Mouse (Mus musculus) lung, adult 18-20 months (tissue): ENCODE results near the gene Fam178b.
"Not testable (repeated sequence)": the region's sequence is repeated elsewhere in the genome, so short reads cannot be mapped to it uniquely, and the experiment has no call there.

ENCODE experiments used
- DNase-seq, 2 experiments: peaks; one replicate each; pipeline ENCODE4 v3.0.0; 2022; ENCODE audit warnings: mixed read lengths in 2 of 2

Fam178b gene

DNA sequence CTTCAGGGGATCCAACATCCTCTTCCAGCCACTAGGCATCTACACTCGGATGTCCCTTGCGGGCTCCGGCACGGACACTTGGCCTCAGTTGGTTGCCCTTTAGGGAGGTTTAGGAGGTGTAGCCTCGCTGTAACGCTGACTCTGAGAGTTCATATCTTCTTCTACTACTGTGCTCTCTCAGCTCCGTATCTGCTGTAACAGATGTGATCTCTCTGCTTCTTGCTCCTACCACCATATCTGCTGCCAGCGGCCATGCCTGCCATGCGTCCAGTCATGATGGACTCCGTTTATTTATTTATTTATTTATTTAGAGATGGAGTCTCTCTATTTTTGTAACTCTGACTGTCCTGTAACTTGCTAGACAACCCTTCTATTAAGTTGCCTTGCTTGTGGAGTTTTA lies 11.7 kb downstream of the Fam178b start:
- no peak for DNase-seq

DNA sequence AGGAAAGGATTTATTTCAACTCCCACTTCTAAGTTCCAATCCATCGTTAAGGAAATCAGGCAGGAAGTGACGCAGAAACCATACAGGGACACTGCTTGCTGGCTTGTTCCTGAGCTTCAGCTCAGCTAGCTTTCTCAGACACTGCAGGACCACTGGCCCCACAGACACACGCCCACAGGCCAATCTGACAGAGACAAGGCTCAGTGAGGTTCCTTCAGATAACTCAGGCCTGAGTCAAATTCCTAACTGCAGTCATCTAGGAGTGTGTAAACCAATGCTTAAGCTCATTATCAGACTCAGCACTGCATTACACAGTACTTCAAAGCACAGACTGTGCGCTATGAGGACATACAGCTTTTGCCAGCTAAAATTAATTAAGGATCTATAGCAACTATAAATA lies 12.7 kb downstream of the Fam178b start:
- DNase-seq: no peak

DNA sequence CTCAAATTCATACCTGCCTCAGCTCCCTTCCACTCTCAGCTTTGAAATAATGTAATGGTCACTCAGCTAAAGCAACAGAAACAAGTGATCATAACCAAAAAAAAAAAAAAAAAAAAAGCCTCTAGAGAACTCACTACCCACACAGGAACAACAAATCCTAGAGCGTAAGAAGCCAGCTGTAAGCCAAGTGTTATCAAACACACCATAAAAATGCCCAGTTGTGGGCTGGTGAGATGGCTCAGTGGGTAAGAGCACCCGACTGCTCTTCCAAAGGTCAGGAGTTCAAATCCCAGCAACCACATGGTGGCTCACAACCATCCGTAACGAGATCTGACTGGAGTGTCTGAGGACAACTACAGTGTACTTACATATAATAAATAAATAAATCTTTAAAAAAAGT lies 15.0 kb downstream of the Fam178b start:
- DNase-seq: not testable (repeated sequence)

DNA sequence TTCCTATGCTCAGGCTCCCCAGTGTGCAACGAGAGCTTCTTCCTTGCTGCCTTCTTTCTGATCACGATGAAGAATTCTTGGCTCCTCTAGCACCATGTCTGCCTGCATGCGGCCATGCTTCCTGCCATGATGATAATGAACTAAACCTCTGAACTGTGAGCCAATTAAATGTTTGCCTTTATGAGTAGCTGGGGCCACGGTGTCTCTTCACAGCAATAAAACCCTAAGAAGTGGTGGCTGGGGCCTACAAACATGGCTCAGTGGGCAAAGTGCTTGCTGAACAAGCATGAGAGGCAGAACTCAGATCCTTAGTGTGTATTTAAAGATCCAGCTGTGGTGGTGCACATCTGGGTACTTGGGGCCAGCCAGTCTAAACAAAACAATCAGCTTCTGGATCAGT lies 17.0 kb downstream of the Fam178b start:
- DNase-seq: no peak

DNA sequence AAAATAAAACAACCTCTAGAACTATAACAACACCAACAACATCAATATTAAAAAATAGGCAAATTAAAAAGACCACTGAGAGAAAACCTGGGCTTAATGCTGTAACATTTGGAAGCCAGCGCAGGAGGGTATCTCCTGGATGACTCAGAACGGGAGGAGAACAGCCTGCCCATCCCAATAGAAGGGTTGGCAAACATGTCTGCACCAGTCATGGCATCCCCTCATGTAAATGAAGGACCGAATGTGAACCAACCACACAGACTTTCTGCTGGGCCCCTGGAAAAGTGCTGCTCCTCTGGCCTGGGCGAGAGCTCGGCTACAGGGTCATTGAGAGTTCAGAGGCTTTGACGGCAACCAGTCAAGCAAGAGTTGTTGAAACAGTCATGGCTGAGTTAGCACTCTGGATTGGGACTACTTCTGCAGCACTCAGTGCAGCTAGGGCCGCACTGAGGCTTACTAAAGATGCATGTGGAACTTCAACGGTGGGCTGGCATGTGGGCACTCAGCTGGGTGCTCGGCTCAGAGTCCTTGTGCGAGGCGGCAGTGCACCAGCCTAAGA lies 17.7 kb downstream of the Fam178b start:
- DNase-seq: no peak

DNA sequence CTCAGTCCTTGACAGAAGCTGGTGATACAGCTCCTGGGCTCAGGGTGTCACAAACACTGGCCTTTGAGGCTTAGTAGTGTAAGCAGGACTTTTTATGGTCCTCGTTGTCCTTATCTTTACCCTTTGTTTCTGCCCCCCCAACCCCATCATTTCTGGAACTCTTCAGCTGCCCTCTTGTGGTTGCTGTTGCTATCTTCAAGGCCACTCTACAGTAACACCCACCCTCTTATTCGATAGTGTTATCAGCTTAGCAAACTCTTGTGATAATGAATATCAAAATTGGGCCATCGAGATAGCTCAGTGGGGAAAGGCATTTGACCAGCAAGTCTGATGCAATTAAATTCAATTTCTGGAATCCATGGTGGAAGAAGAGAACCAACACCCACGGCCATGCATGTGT lies 18.5 kb downstream of the Fam178b start:
- DNase-seq: peak in 1 of 2 experiments; percentile 12

DNA sequence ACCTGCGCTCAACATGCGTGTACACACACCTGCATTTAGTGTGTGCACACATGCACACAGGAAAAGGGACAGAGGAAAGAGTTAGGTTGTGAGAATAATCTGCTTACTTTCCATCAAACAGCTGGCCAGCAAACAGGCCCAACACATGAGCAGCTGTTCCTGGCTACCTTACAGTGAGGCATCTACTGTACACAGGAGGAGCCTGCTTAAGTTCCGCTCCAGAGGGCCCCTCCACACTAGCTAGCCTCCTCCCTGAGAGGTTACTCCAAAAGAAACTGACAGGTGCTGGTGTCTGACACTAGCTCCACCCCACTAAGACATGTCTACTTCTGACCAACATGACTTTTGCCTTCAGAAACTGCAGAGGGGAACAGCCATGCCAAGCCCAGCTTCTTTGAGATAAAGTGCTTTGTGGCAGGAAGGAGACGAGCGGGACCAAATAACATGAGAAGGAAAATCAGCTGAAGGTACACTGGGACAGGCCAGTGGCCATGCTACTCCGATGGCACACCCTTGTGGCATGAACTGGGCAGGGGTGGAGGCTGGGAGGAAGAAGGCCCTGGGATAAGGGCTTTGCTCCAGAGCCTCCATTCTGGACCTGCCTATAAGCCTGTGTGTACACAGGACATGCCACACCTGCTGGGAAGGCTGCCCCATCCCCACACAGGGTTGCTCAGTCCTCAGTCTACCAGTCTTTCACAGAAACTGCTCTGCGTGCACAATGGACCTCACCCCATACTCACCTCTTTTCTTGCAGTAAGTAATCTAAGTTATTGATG lies 24.2 kb downstream of the Fam178b start:
- DNase-seq: no peak

DNA sequence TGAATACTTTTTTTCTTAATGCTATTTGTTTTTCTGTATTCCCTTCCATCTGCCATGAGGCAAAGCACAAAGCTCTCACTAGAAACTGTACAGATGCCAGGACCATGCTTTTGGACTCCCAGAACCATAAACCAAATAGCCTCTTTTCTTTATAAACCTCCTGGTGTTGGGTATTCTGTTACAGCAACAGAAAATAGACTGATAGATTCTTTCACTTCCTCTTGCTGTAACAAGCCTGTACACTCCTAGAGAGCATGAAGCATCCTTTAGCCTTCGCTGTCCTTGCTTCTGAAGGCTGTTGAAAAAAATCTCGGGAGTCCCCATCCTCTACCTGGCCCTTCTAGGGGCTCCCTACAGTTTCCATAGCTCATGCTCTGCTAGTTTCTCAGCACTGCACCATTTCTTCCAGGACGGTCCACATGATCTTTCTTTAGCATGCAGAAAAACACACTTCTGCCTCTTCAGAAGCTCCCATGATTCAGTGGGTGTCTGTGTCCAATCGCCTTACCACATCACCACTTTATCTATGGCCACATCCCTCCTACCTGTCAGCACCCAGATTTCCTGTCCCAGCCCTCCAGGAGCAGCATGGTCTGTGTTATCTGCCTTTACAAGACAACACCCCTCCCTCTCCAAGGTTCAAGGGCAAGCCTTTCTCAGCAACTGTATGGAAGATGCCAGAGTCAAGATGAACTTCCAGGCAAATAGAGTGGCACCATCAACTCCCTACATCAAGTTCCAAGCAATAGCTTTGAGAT lies 25.1 kb downstream of the Fam178b start:
- DNase-seq: no peak

DNA sequence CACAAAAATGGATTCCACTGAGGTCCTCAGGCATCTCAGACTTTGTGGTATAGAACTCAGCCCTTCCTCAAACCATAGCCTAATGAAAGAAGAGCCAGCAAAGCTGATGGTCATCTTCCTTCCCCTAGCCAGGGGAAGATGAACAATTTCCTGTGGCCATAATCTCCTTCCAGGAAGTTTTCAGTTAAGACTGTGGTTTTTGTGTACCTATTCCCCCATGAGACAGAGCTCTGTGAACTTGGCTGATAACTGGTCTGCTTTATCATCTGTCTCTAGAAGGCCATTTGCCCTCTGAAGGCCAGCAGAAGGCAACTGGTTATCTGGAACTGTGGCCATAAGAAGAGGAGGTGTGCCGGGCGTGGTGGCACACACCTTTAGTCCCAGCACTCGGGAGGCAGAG lies 26.8 kb downstream of the Fam178b start:
- DNase-seq: no peak

DNA sequence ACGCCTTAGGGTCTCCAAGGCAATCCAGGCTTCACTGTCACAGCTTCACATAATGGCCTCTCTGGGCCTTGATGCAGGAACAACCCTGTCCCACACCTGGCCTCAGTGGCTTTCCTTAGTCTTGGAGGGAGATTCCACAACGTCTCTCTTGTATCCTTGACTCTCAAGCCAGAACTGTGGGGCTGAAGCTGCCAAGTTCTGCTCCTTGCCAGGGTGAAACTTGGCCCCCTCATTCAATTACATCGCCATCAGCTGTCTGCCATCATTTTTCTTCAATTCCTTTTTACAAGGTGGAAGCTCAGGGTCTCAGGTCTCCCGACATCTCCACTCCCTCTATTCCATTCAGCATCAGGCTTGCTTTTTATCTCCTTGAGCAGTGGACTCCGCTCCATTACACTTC lies 27.9 kb downstream of the Fam178b start:
- DNase-seq: no peak

DNA sequence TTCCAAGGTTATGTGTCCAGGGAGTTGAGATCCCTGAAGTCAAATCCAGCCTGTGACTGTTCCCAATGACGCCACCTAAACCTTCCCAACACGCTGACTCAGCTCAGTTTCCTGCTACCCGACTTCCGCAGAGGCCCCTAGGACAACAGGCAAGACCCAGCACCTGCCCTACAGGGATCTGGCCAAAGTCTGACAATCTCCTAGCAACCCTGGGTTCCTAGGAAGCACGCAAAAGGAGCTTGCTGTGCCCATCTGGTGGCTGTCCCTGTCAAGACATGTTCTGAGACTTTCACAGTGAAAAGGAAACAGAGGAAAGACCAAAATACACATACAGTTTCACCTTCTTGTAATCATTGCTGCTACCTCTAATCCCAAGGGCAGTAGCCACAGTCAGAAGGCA lies 35.4 kb downstream of the Fam178b start:
- no peak for DNase-seq

DNA sequence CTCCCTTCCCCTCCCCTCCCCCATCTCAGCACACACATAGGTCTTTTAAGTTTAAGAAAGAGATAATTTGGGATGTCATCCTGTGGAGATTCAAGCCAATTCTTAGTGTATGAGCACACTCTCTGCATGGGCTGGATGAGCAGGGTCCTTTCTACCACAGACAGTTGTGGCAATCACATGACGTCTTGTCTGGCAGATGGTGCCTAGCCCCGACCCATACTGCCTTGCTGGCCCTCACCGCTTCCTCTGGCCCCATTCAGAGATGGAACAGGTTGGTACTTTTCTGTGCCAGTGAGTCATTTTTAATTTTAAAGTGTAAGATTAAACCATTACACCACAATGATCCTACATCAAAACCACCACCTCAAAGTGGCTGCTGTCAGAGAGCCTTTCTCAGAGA lies 36.7 kb downstream of the Fam178b start:
- DNase-seq: no peak

DNA sequence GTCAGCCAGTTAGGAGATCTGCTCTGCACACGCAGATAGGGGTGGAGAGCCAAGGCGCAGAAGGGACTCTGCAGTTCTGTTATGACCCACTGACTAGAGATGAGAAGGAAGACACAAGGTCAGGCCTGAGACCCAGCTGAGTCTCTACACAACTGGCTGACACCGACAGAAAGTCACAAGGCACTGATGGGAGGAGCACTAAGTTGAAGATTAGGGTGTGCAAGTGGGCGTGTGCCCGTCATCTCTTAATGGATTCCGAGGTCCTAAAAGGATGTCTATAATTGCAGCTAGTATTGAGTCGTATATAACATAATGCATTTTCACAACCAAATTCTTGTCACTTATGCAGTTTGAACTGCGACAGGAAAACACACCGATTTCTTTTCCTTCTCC lies 38.4 kb downstream of the Fam178b start:
- no peak for DNase-seq

DNA sequence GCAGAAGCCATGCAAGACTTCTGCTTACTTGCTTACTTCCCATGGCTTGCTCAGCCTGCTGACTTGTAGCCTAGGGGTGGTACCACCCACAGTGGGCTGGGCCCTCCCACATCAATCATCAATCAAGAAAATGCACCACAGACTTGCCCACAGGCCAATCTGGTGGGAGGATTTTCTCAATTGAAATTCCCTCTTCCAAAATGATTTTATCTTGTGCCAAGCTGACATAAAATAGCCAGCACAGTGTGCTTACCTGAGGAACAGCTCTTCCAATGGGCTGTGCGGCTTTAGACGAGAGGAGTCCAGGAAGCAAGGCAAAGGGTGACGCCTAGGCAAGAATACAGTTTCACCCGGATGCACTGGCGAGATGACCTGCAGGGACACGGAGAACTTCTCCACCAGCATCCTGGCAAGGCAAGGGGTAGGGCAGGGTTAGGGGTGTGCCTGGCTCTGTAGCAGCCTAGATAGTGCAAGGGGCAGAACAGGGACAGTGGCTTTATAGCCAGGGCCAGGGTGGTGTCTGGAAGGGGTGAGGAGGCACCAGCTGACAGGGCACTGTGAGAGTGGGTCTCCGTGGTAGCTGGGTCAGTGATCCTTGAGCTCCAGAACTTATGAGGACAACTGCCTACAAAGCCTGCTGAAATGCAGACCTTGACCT lies 38.9 kb downstream of the Fam178b start:
- DNase-seq: no peak

DNA sequence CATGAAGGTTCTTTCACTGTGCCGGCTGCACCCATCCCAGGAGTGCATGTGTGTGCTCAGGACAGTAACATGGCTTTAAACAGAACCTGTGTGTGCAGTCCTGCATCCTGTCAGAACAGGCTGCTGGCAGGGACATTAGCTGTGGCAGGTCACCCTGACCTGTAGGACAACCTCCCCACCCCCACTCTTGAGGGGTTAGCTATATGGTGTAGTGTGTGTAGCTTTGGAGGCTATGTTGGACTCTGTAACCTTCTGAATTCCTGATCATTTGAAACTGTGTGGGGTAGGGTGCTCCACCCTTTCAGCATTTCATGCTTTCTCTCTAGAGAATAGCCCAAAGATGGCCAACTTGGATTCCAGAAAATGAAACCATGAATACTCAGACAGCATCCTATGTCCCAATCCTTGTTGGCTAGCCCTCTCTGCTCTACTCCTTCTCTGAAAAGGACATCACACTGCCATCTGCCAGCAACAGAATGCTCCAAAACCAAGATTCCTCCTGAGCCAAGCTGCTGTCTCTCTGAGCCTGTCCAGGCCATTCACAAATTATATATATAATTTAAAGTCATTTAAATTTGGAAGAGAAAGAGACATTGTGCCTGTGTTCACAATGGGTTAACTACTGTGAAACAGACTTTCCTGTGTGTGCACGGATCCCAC lies 47.0 kb downstream of the Fam178b start:
- DNase-seq: no peak

DNA sequence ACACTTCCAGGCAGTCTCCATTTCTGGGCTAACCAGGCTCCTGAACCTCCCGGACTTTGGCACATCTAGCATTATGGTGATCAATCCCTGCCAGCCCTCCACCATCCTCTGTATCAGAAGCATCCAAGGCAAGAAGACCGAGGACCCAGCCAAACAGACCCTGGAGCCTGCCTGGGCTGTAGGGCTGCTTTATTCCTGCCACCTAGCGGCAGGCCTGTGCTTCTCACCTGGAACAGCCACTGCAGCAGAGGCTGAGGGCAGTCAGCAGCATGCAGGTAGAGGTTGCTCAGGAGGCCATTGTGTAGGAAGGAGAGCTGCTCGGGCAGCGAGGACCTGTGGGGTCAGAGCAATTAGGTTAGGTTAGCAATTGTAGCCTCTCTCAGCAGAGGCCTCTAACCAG lies 48.0 kb downstream of the Fam178b start:
- peak; percentile 61 to 79 for DNase-seq

DNA sequence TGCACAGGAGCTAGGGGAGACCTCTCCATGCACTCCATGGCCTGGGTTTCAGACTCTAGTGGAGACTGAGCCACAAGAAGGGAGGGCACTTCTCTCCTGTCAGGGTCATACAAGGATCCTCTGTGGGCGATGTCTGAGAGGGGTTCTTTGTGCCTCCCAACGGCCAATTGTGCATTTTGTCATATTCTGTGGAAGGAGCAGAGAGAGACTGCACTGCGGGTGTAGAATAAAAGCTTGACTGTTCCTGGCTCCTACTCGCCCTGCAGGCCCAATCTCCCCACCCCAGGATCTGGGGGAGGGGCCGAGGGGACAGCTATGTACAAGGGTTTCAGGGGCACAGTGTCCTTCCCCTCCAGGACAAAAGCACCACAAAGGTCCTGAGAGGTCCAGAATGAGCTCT lies 49.1 kb downstream of the Fam178b start:
- DNase-seq: no peak

DNA sequence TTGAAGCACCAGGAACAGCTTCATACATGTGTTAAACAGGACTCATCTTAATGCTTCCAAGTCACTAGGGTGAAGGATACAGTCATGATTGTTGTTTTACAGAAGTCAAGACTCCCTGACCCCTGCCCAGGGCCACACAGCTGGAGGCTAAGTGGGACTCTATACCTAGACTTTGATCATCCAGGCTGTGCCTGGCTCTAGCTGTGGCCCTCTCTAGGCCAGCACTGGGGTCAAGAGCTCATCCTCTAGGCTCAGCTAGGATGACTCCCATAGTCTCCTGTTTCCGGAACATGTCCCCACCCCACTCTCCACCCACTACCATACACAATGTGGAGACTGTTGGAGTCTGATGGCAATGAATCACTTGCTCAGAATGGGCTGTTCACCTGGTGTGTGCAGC lies 50.1 kb downstream of the Fam178b start:
- no peak for DNase-seq

DNA sequence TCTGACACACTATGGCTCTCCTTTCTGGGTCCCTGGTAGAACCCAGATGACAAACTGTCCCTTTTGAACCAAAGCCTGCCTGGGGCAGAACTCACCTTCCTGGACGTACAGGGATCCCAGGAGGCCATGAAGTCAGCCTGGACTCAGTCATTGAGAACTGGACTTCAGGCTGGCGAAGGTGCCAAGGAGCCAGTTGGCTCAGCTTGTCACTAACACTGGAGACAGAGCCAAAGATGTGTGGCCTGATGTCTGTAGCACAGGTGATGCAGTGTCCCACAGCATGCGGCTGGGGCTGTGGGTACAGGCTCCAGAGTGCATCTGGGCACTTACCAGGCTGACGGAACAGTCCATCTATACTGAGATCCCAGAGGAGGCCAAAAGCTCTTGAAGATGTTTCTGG lies 50.9 kb downstream of the Fam178b start:
- no peak for DNase-seq

DNA sequence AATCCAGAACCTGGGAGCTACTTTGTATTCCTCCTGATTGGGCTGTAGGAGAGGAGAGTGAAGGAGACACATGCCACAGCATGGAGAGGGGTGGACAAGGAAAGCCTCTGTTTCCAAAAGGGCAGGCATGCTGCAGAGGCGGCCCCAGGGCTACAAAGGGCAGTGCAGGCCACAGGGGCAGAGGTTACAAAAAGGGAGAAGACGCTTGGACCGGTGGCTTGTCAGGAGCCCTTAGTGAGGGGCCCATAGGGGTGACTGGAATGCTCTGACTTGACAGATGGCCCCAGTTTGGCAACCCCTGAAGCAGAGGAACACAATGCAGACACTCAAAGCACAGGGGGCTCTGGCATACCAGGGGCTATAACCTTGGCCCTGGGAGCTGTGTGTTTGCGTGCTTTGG lies 51.6 kb downstream of the Fam178b start:
- DNase-seq: no peak

DNA sequence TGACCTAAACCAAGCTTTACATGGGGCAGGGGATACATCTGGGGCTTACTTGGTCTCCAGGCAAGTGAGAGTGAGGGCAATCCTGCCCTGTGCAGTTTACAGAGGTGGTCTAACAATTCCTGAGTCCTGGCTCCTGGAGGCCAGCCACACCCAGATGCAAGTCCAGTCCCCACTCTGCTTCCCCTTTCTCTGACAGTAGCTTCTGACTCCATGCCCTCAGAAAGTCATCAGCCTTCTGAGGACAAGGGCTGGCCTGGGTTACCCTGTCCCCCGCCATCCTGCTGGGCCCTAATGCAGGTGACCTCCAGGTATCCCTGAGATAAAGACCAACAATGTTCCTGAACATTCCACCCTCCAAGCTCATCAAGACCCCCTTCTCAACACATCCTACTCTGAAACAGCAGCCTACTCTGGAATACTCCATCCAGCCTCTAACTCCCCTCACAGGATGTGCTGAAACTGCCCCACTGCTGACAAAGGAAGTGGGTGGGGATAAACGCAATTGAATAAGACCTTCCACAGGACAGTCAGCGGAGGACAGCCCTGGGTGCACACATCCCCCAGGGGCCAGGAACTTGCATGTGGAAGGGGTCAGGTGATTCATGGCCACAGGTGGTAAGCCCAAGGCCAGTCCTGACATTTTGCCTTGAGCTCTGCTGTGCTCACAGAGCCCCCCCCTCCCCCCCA lies 52.8 kb downstream of the Fam178b start:
- no peak for DNase-seq

DNA sequence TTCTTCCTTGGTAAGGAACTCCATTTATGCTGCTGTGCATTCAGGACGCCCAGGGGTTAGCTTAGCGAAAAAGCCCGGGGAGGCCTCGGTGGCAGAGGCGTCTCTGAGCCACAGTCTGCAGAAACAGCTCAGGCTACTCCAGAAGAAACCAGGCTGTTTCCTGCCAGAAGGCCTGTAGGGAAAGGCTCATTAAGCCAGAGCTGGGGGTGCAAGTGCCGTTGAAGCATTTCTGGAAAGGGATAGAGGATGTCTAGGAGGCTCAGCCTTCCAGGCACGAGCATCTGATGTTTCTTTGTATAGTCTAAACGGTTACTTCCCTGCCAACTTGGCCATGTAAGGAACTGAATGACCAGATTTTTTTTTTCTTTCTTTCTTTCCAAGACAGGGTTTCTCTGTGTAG lies 54.4 kb downstream of the Fam178b start:
- DNase-seq: no peak

DNA sequence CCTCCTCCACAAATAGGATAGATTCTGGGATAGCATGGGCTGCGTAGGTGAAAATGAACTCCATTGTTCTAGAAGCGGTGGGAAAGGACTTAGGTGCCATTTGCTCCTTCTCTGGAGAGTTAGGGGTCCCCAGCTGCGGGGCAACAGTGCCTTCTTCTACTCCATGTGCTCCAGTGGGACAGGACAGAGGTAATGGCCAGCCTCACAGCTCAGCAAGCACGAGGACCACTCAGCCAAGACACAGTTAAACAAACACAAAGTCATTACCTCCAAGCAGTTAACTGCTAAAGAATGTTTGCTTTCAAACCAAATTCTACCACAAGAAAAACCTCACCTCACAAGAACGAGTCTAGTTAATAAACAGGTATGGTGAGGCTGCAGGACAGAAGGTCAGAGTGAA lies 57.5 kb downstream of the Fam178b start:
- DNase-seq: no peak
